Mouse (Mus musculus): ENCODE measurements around the gene Ccdc54. TPM values are rescaled to one million over a fixed set of nuclear protein-coding genes. Genes with fewer than 3 reads are reported as not detected.

The Ccdc54 gene
- total RNA-seq, 1 experiment, result not detected

DNA sequence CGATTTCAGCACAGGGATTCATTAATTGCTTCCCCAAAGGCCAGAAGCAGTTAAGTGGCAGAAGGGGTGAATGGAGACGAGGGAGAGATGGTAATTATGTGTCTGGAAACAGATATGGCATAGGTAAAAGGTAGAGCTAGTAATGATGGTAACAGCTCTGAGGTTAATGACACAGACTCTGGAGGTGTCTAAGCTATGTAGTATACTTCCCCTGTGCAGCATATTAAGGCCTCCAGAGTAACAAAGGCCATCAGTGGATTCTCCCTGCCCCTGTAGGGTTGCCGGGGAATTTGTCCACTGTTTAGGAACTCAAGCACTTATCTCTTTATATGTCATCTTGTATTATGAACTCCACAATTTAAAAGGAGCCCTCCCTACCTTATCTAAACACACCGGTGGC, 5.2 kb upstream of the Ccdc54 start:
- Histone ChIP-seq H3K9me3 (ENCODE audit: control insufficient read depth, insufficient read depth, low read depth, low read length) (no peaks in the 10 kb centered on the region), H3K27ac (ENCODE audit: insufficient read depth, low read depth, low read length, poor library complexity, severe bottlenecking) (no peak overlapping the region), H3K4me1 (ENCODE audit: control insufficient read depth in 2 of 2, insufficient read depth in 2 of 2, low read length in 2 of 2, poor library complexity in 1 of 2) (no peaks in the 10 kb centered on the region), H3K4me3 (ENCODE audit: insufficient read depth in 1 of 2, low read depth in 1 of 2, low read length in 2 of 2, poor library complexity in 1 of 2, severe bottlenecking in 1 of 2) (no peak overlapping the region), H3K9ac (ENCODE audit: insufficient read depth, low read depth, low read length, poor library complexity, severe bottlenecking) (no peak overlapping the region), H3K36me3 (ENCODE audit: control insufficient read depth, insufficient read depth, low read length, poor library complexity, severe bottlenecking) (no peaks in the 10 kb centered on the region)
- in situ Hi-C loops (cut with MboI; ENCODE audit: low sequenced_read_pairs in 2 of 2, unreplicated experiment in 2 of 2), result no loop called here
- no peak for TF ChIP-seq CHD2 (IDR thresholded peaks at IDR 0.05; ENCODE audit: low read depth, low read length)
- no peak for TF ChIP-seq HCFC1 (IDR thresholded peaks at IDR 0.05; ENCODE audit: borderline replicate concordance, insufficient read depth, low read length)
- TF ChIP-seq ZC3H11A (IDR thresholded peaks at IDR 0.05; ENCODE audit: borderline replicate concordance, low read depth, low read length), result no peak
- TF ChIP-seq MAFK (IDR thresholded peaks at IDR 0.05; ENCODE audit: insufficient read depth, low read depth, low read length), result no peak
- TF ChIP-seq ZNF384 (IDR thresholded peaks at IDR 0.05; ENCODE audit: low read depth, low read length), result no peak
- DNase-seq (ENCODE audit: low read depth, low spot score), result no peak

DNA sequence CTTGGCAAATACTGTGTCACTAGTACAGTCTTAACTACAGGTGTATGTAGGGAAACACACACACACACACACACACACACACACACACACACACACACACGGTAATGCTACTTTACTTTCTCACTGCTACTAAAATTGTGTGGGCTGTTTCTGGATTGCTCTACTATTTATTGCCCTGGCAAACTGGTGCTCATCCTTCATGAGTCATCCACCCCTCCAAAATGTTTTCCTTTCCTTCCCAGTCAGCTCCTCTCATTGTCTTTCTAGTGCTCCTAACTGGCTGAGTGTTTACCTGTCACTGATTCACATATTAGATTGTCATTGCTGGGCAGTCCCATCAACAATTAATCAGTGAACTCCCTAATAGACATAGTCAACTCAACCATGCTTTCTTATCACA, 3.9 kb upstream of the Ccdc54 start:
- TF ChIP-seq ZC3H11A (IDR thresholded peaks at IDR 0.05; ENCODE audit: borderline replicate concordance, low read depth, low read length), result no peak
- TF ChIP-seq MAFK (IDR thresholded peaks at IDR 0.05; ENCODE audit: insufficient read depth, low read depth, low read length), result no peak
- TF ChIP-seq CHD2 (IDR thresholded peaks at IDR 0.05; ENCODE audit: low read depth, low read length), result no peak
- TF ChIP-seq ZNF384 (IDR thresholded peaks at IDR 0.05; ENCODE audit: low read depth, low read length), result no peak
- TF ChIP-seq HCFC1 (IDR thresholded peaks at IDR 0.05; ENCODE audit: borderline replicate concordance, insufficient read depth, low read length), result no peak
- in situ Hi-C loops (cut with MboI; ENCODE audit: low sequenced_read_pairs in 2 of 2, unreplicated experiment in 2 of 2), result no loop called here
- no peaks in the 10 kb centered on the region for H3K4me1 ChIP-seq (ENCODE audit: control insufficient read depth in 2 of 2, insufficient read depth in 2 of 2, low read length in 2 of 2, poor library complexity in 1 of 2)

DNA sequence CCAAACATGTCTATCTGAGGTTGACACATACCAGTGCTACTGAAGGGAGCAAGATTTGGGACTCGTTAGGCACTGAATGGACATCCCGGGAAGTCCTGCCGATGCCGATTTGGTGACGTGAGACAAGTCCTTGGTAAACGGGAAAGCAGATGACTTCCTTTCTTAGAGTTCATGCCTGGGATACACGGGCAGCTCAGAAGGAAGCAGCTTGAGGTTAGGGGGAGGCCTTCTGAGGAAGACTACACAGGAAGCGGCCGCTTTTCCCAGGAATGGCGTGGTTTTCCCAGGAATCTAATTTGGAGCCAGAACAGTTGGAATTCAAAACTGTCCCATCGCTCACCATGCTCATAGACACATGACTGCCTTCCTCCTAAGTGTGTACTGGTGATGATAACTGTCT, 2.4 kb upstream of the Ccdc54 start:
- H3K4me3 ChIP-seq (ENCODE audit: insufficient read depth in 1 of 2, low read depth in 1 of 2, low read length in 2 of 2, poor library complexity in 1 of 2, severe bottlenecking in 1 of 2), result no peak overlapping the region

More for the DNA sequence above, 3.9 kb upstream of the Ccdc54 start:
- DNase-seq (ENCODE audit: low read depth, low spot score), result no peak
- Histone ChIP-seq H3K9ac (ENCODE audit: insufficient read depth, low read depth, low read length, poor library complexity, severe bottlenecking) (no peak overlapping the region), H3K4me3 (ENCODE audit: insufficient read depth in 1 of 2, low read depth in 1 of 2, low read length in 2 of 2, poor library complexity in 1 of 2, severe bottlenecking in 1 of 2) (no peak overlapping the region), H3K27ac (ENCODE audit: insufficient read depth, low read depth, low read length, poor library complexity, severe bottlenecking) (no peak overlapping the region), H3K36me3 (ENCODE audit: control insufficient read depth, insufficient read depth, low read length, poor library complexity, severe bottlenecking) (no peaks in the 10 kb centered on the region), H3K9me3 (ENCODE audit: control insufficient read depth, insufficient read depth, low read depth, low read length) (no peaks in the 10 kb centered on the region)

DNA sequence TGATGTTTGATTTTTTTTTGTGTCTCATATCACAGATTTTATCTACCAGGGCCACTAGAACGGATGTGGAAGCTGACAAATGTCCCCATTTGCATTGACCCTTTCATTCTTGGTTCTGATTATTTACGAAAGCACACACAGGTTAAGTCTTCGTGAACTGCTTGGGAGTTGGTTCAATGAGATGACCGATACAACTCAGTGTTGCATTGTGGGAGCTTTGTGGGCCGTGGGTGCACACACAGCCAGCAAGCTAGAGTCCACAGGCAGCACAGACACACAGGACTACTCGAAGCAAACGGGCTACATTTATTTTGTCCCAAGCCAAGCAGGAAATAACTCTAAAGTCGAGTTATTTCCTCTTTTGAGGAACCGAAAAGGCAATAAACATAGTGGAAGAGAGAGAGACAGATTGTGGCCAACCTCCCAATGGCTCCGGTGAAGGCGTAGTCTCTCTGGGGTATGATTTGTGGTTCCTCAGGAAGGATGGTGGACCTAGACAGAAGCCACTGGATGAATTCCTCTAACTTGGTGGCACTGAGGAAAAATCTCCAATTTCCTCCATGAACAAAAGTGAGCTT, 1.3 kb downstream of the Ccdc54 start:
- TF ChIP-seq HCFC1 (IDR thresholded peaks at IDR 0.05; ENCODE audit: borderline replicate concordance, insufficient read depth, low read length), result no peak
- no peak for TF ChIP-seq ZNF384 (IDR thresholded peaks at IDR 0.05; ENCODE audit: low read depth, low read length)
- no peak for TF ChIP-seq MAFK (IDR thresholded peaks at IDR 0.05; ENCODE audit: insufficient read depth, low read depth, low read length)
- TF ChIP-seq ZC3H11A (IDR thresholded peaks at IDR 0.05; ENCODE audit: borderline replicate concordance, low read depth, low read length), result no peak
- H3K9me3 ChIP-seq (ENCODE audit: control insufficient read depth, insufficient read depth, low read depth, low read length), result no peaks in the 10 kb centered on the region
- no peak overlapping the region for H3K4me3 ChIP-seq (ENCODE audit: insufficient read depth in 1 of 2, low read depth in 1 of 2, low read length in 2 of 2, poor library complexity in 1 of 2, severe bottlenecking in 1 of 2)
- no peak overlapping the region for H3K9ac ChIP-seq (ENCODE audit: insufficient read depth, low read depth, low read length, poor library complexity, severe bottlenecking)
- H3K36me3 ChIP-seq (ENCODE audit: control insufficient read depth, insufficient read depth, low read length, poor library complexity, severe bottlenecking), result no peaks in the 10 kb centered on the region
- no peak overlapping the region for H3K27ac ChIP-seq (ENCODE audit: insufficient read depth, low read depth, low read length, poor library complexity, severe bottlenecking)
- no peaks in the 10 kb centered on the region for H3K4me1 ChIP-seq (ENCODE audit: control insufficient read depth in 2 of 2, insufficient read depth in 2 of 2, low read length in 2 of 2, poor library complexity in 1 of 2)
- DNase-seq (ENCODE audit: low read depth, low spot score), result no peak
- in situ Hi-C loops (cut with MboI; ENCODE audit: low sequenced_read_pairs in 2 of 2, unreplicated experiment in 2 of 2), result no loop called here

More for the DNA sequence above, 2.4 kb upstream of the Ccdc54 start:
- DNase-seq (ENCODE audit: low read depth, low spot score), result no peak
- TF ChIP-seq HCFC1 (IDR thresholded peaks at IDR 0.05; ENCODE audit: borderline replicate concordance, insufficient read depth, low read length), result no peak
- no peak for TF ChIP-seq CHD2 (IDR thresholded peaks at IDR 0.05; ENCODE audit: low read depth, low read length)
- TF ChIP-seq ZC3H11A (IDR thresholded peaks at IDR 0.05; ENCODE audit: borderline replicate concordance, low read depth, low read length), result no peak
- Histone ChIP-seq H3K27ac (ENCODE audit: insufficient read depth, low read depth, low read length, poor library complexity, severe bottlenecking) (no peak overlapping the region), H3K36me3 (ENCODE audit: control insufficient read depth, insufficient read depth, low read length, poor library complexity, severe bottlenecking) (no peaks in the 10 kb centered on the region), H3K9me3 (ENCODE audit: control insufficient read depth, insufficient read depth, low read depth, low read length) (no peaks in the 10 kb centered on the region), H3K9ac (ENCODE audit: insufficient read depth, low read depth, low read length, poor library complexity, severe bottlenecking) (no peak overlapping the region), H3K4me1 (ENCODE audit: control insufficient read depth in 2 of 2, insufficient read depth in 2 of 2, low read length in 2 of 2, poor library complexity in 1 of 2) (no peaks in the 10 kb centered on the region)
- in situ Hi-C loops (cut with MboI; ENCODE audit: low sequenced_read_pairs in 2 of 2, unreplicated experiment in 2 of 2), result no loop called here

DNA sequence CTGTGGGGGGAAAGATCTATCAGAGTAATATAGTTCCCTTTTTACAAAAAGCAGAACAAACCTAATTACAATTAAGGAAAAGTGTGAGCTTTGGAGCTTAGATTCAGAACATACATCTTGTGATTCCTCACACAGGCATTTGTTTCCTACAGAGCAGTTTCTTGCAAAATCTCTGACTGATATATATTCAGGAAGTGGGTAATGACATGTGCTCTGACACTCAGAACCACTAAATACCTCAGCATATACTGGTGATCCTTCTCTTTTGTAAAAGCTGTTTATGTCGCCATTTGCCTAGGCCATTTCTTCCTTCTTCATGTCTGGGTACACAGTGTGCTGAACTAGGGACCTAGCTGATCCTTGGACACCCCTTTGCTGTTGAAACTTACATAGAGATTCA, 2.8 kb downstream of the Ccdc54 start:
- Histone ChIP-seq H3K9ac (ENCODE audit: insufficient read depth, low read depth, low read length, poor library complexity, severe bottlenecking) (no peak overlapping the region), H3K4me1 (ENCODE audit: control insufficient read depth in 2 of 2, insufficient read depth in 2 of 2, low read length in 2 of 2, poor library complexity in 1 of 2) (no peaks in the 10 kb centered on the region), H3K36me3 (ENCODE audit: control insufficient read depth, insufficient read depth, low read length, poor library complexity, severe bottlenecking) (no peaks in the 10 kb centered on the region), H3K9me3 (ENCODE audit: control insufficient read depth, insufficient read depth, low read depth, low read length) (no peaks in the 10 kb centered on the region), H3K4me3 (ENCODE audit: insufficient read depth in 1 of 2, low read depth in 1 of 2, low read length in 2 of 2, poor library complexity in 1 of 2, severe bottlenecking in 1 of 2) (no peak overlapping the region), H3K27ac (ENCODE audit: insufficient read depth, low read depth, low read length, poor library complexity, severe bottlenecking) (no peak overlapping the region)
- TF ChIP-seq CHD2 (IDR thresholded peaks at IDR 0.05; ENCODE audit: low read depth, low read length) (no peak), HCFC1 (IDR thresholded peaks at IDR 0.05; ENCODE audit: borderline replicate concordance, insufficient read depth, low read length) (no peak), ZNF384 (IDR thresholded peaks at IDR 0.05; ENCODE audit: low read depth, low read length) (no peak)
- no peak for DNase-seq (ENCODE audit: low read depth, low spot score)
- in situ Hi-C loops (cut with MboI; ENCODE audit: low sequenced_read_pairs in 2 of 2, unreplicated experiment in 2 of 2), result no loop called here
